Mouse (Mus musculus): ENCODE results near the gene Sp110.
"Not testable (repeated sequence)": the region's sequence is repeated elsewhere in the genome, so short reads cannot be mapped to it uniquely, and the experiment has no call there.

The Sp110 gene

GRCm38 (mm10) chr1:85543818-85544217 lies 54.8 kb downstream of the Sp110 start:
- DNase-seq: not testable (repeated sequence)

DNA sequence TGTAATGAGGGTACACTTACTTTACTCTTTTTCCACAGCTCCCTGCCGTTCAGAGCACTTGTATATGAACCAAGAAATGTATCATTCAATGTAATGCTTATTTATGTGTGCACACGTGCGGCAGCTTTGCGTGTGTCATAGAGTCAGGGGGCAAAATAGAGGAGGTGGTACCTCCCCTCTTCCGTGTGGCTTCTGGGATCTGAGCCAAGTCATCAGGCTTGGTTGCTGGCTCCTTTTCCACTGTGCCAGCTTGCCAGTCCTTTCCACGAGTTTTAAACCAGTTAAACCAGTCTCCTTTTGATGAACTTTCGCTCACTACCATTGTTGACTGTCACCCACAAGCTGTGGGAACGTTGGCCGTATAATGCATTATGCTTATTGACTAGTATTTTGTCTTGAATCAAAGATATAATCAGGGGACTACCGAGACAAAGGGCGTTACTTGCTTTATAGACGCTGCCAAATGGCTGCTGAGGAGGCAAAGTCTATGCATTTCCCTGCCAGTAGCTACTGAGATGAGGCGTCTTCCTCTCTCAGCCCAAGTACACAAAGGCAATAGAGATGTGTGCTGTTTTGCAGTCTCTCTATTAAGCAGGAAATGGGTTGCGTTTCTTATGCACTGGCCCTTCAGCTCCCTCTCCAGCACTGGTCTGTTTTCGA lies 70.0 kb downstream of the Sp110 start:
- not testable (repeated sequence) for DNase-seq
